Mouse (Mus musculus) bone marrow macrophage, adult 2 months (primary cell): ENCODE measurements around the gene Grm8. TPM values are rescaled to one million over a fixed set of nuclear protein-coding genes. Genes with fewer than 3 reads are reported as not detected.

Experiments used
- H3K27ac ChIP-seq: 2 replicates; pipeline ENCODE4 v1.5.1; 2012; ENCODE audit warnings: low read depth, low read length; ENCODE audit not compliant: insufficient read depth
- H3K4me1 ChIP-seq: 2 replicates; pipeline ENCODE4 v1.6.1; 2012; ENCODE audit warnings: low read length; ENCODE audit not compliant: control insufficient read depth, insufficient read depth
- H3K4me3 ChIP-seq: 2 replicates; pipeline ENCODE4 v1.5.1; 2012; ENCODE audit warnings: mild to moderate bottlenecking, low read length, moderate library complexity; ENCODE audit not compliant: insufficient read depth
- CTCF ChIP-seq: IDR thresholded peaks from 2 replicates; pipeline ENCODE4 v1.5.1; 2012; ENCODE audit warnings: low read depth, mild to moderate bottlenecking, low read length, moderate library complexity
- POLR2A ChIP-seq: IDR thresholded peaks from 2 replicates; pipeline ENCODE4 v1.6.1; 2012; ENCODE audit warnings: mild to moderate bottlenecking, low read depth, low read length, borderline replicate concordance
- polyA plus RNA-seq: library from polyadenylated mRNA; stranded (reverse); fragments of >200 nt; gene quantifications from 2 replicates; pipeline ENCODE4 v1.2.4, GENCODE M21; 2012; ENCODE audit not compliant: missing spikeins, insufficient read depth, insufficient read length

Grm8 gene
- polyA plus RNA-seq, 1 experiment, result not detected

- no peak for TF ChIP-seq POLR2A
- TF ChIP-seq CTCF, result no peak
- no peaks in the 10 kb centered on the region for H3K4me1 ChIP-seq
- no peak overlapping the region for H3K27ac ChIP-seq
- H3K4me3 ChIP-seq, result no peak overlapping the region
These were observed 167.9 kb downstream of the Grm8 start for GRCm38 (mm10) chr6:27967037-27967436.

DNA sequence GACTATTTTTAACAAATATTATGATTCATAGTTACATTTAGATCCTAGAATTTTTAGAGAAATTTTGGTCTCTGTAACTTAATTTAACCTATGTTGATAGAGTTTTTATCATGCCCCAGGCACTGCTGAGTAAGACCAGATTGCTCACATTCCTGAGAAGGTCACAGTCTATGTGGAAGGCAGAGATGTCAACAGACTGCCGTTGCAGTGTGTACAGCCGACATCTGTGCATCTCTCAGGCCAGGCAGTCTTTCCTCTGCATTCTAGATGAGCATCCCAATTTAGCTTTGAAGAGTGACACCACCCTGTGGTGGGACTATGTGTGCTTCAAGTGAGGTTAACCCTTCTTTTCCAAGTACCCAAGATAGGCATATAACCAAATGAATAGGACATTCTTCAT lies 169.7 kb downstream of the Grm8 start:
- Histone ChIP-seq H3K27ac (no peak overlapping the region), H3K4me3 (no peak overlapping the region), H3K4me1 (no peaks in the 10 kb centered on the region)
- TF ChIP-seq POLR2A (no peak), CTCF (no peak)

DNA sequence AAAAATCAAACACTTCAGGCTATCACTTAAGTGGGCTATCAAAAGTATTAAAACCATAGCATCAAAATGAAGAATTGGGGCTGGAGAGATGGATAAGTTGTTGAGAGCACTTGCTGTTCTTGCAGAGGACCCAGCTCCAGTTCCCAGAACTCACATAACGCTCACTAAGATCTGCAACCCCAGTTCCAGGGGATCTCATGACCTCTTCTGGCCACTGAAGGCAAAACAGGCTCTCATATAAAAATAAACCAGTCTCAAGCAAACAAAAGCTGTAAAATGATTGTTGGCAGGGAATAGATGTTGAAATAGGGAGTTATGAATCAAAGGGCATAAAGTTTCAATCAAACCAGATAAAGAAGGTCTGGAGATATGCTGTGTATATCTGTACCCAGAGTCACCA lies 171.1 kb downstream of the Grm8 start:
- no peak for TF ChIP-seq POLR2A
- no peak for TF ChIP-seq CTCF

DNA sequence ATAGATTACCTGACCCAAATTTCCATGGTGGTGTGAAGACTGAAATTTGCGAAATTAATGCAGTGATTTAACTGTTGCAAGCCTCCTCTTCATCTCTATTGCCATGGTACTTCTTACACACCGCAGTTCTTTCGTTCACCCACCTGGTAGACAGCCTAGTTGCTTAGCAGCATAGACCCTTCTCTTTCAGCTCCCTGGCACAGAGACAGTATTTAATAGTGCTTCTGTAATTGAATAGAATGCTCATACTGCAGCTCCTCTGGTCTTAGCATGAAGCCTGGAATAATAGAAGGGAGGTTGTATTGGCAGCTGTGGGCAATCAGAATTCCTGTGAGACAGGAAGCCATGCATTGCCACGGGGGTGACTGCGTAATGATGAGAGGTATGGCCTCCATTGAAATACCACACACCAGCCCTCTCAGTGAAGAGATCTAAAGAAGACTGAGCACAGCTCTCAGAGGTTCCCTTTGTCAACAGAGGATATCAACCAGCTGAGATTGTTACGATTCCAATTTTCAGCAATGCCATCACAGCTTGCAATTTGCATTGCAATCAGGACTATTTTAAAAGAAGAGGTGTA lies 178.6 kb downstream of the Grm8 start:
- no peak overlapping the region for H3K27ac ChIP-seq
- no peaks in the 10 kb centered on the region for H3K4me1 ChIP-seq
- no peak for TF ChIP-seq POLR2A
- TF ChIP-seq CTCF, result no peak
- H3K4me3 ChIP-seq, result no peak overlapping the region

More for the DNA sequence above, 171.1 kb downstream of the Grm8 start:
- H3K4me1 ChIP-seq, result no peaks in the 10 kb centered on the region
- H3K27ac ChIP-seq, result no peak overlapping the region
- no peak overlapping the region for H3K4me3 ChIP-seq

- Histone ChIP-seq H3K4me3 (no peak overlapping the region), H3K4me1 (no peaks in the 10 kb centered on the region), H3K27ac (no peak overlapping the region)
- TF ChIP-seq POLR2A, result no peak
- TF ChIP-seq CTCF, result no peak
These were observed 183.5 kb downstream of the Grm8 start for GRCm38 (mm10) chr6:27951433-27951832.

DNA sequence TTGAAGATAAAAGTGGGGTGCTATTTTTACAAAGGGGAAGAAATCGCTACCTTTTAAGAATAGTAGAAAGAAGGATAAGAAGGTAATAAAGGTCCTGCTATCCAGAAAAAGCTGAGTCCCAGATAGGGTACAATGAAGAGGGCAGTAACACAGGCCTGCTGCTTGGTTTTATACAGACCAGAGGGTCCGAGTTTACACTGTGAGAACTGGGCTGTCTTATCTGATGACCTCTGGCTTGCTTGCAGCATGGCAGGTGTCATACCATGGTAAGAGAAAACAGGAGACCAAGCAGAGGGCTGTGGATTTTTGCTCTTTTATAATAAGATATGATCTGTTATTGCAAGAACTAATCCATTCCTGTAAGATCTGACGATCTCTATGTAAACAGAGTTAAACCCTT lies 206.9 kb downstream of the Grm8 start:
- Histone ChIP-seq H3K27ac (no peak overlapping the region), H3K4me3 (no peak overlapping the region), H3K4me1 (no peaks in the 10 kb centered on the region)
- TF ChIP-seq POLR2A (no peak), CTCF (no peak)

- H3K4me3 ChIP-seq, result no peak overlapping the region
- no peak overlapping the region for H3K27ac ChIP-seq
- TF ChIP-seq POLR2A, result no peak
- no peak for TF ChIP-seq CTCF
- no peaks in the 10 kb centered on the region for H3K4me1 ChIP-seq
These were observed 221.7 kb downstream of the Grm8 start for GRCm38 (mm10) chr6:27913281-27913680.

DNA sequence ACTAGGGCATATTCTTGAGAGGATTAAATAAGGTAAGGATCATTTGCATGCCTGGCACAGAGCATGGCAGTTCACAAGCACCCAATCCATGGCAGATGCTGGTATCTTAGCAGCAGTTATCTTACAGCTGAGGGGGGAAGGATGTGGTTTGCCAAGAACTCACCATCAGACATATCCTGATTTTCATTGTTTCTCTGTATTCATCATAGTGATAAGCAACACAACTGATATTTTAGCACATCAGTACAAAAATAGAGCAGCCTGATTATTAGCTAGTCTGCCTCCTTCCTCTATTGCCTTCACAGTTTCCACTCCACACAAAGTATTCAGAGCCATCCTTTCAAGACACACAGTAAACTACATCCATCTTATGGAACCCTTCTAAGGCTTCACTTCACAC lies 230.6 kb downstream of the Grm8 start:
- Histone ChIP-seq H3K27ac (no peak overlapping the region), H3K4me3 (no peak overlapping the region), H3K4me1 (no peaks in the 10 kb centered on the region)
- TF ChIP-seq POLR2A (no peak), CTCF (no peak)

DNA sequence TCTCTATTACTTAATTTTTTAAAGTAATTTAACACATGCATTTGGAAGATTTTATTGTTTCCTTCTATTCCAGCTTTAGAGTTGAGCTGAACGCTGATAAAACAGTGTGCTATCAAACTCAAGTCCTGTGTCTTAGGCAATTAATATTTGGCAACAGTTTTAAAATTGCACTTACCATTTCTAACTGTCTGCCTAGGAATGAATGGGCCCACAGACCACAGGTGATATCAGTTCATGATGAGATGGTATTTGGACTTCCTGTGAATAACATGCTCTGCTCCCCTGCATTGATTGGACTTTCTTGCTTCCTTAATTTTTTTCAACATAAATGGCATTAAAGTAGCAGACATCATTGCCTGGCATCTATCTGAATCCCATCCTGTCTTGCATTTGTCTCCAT lies 232.8 kb downstream of the Grm8 start:
- Histone ChIP-seq H3K4me3 (no peak overlapping the region), H3K27ac (no peak overlapping the region), H3K4me1 (no peaks in the 10 kb centered on the region)
- TF ChIP-seq CTCF, result no peak
- no peak for TF ChIP-seq POLR2A

GRCm38 (mm10) chr6:27901396-27901795 lies 233.6 kb downstream of the Grm8 start:
- Histone ChIP-seq H3K4me3 (no peak overlapping the region), H3K4me1 (no peaks in the 10 kb centered on the region), H3K27ac (no peak overlapping the region)
- no peak for TF ChIP-seq CTCF
- no peak for TF ChIP-seq POLR2A

GRCm38 (mm10) chr6:27895153-27895552 lies 239.8 kb downstream of the Grm8 start:
- no peak overlapping the region for H3K27ac ChIP-seq
- no peaks in the 10 kb centered on the region for H3K4me1 ChIP-seq
- TF ChIP-seq CTCF (no peak), POLR2A (no peak)
- H3K4me3 ChIP-seq, result no peak overlapping the region
